Mouse (Mus musculus) forebrain, embryonic 15.5 days (tissue): Measurements from ENCODE around the gene Tnnt2. TPM values are rescaled to one million over a fixed set of nuclear protein-coding genes. Genes with fewer than 3 reads are reported as not detected.

Experiments used
- ATAC-seq: fragments of 200-750 bp; cut with Nextera tagmentation; replicated peaks from 2 replicates; pipeline ENCODE4 v1.8.0; 2017; ENCODE audit warnings: mild to moderate bottlenecking, moderate TSS enrichment, moderate library complexity
- H3K27ac ChIP-seq: fragments of 300-500 bp; sonication (generic); replicated peaks from 2 replicates; pipeline ENCODE4 v1.5.1; 2015; ENCODE audit warnings: mild to moderate bottlenecking, inconsistent platforms
- H3K27me3 ChIP-seq: fragments of 300-500 bp; sonication (generic); 2 replicates; pipeline ENCODE4 v1.6.1; 2015; ENCODE audit warnings: inconsistent platforms
- H3K36me3 ChIP-seq: fragments of 300-500 bp; sonication (generic); 2 replicates; pipeline ENCODE4 v1.6.1; 2015; ENCODE audit warnings: mild to moderate bottlenecking, inconsistent platforms
- H3K4me1 ChIP-seq: fragments of 300-500 bp; sonication (generic); 2 replicates; pipeline ENCODE4 v1.6.1; 2015; ENCODE audit warnings: inconsistent platforms
- H3K4me2 ChIP-seq: fragments of 300-500 bp; sonication (generic); replicated peaks from 2 replicates; pipeline ENCODE4 v1.6.1; 2015; ENCODE audit warnings: mild to moderate bottlenecking, inconsistent platforms
- H3K4me3 ChIP-seq: fragments of 300-500 bp; sonication (generic); 2 replicates; pipeline ENCODE4 v1.5.1; 2015; ENCODE audit warnings: mild to moderate bottlenecking, inconsistent platforms
- H3K9ac ChIP-seq: fragments of 300-500 bp; sonication (generic); replicated peaks from 2 replicates; pipeline ENCODE4 v1.6.1; 2015; ENCODE audit warnings: mild to moderate bottlenecking, inconsistent platforms
- H3K9me3 ChIP-seq: fragments of 300-500 bp; sonication (generic); 2 replicates; pipeline ENCODE4 v1.6.1; 2016; ENCODE audit warnings: inconsistent platforms
- WGBS: fragments of 180-500 bp; shearing (Covaris S2); methylation state at CpG from one replicate; pipeline ENCODE4 v1.1.7; 2015; ENCODE audit warnings: mixed read lengths; 5-methylcytosine and 5-hydroxymethylcytosine counted together
- polyA plus RNA-seq: library from polyadenylated mRNA; unstranded; fragments of >200 nt; fragmentation: Nextera tagmentation; extraction: Ambion mirVana; gene quantifications from 2 replicates; pipeline ENCODE4 v1.2.1, GENCODE M21; 2015

Gene Tnnt2
- polyA plus RNA-seq, 1 experiment from 2014 or later: 0.75 TPM

DNA sequence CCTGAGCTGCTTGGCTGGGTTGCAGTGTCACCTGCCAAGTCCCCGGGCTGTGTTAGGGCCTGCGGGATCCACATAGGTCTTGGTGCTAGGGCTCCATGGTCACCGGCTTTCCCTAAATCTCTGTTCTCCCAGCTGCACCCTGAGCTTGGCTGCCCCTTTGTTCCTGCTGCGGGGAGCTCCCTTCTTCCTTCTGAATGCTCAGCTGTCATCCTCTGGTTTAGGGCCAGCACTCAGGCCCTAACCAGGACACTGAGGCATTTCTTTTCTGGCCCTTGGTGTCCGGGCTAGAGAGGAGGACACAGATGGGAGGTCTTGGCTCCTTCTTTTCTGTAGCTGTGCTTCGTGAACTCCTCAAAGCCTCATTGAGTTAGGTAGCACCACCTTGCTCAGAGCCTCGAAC is 14.4 kb upstream of the Tnnt2 start:
- H3K9me3 ChIP-seq: no peaks in the 10 kb centered on the region
- H3K27ac ChIP-seq: no peak overlapping the region
- no peak for ATAC-seq
- 76% methylated on average over 7 of the region's 7 CpGs for WGBS
- peaks cover 37% of the 10 kb centered on the region for H3K27me3 ChIP-seq
- H3K4me3 ChIP-seq: no peak overlapping the region
- H3K9ac ChIP-seq: no peak overlapping the region
- H3K36me3 ChIP-seq: no peaks in the 10 kb centered on the region
- peaks cover 11% of the 10 kb centered on the region for H3K4me1 ChIP-seq
- H3K4me2 ChIP-seq: no peak overlapping the region

DNA sequence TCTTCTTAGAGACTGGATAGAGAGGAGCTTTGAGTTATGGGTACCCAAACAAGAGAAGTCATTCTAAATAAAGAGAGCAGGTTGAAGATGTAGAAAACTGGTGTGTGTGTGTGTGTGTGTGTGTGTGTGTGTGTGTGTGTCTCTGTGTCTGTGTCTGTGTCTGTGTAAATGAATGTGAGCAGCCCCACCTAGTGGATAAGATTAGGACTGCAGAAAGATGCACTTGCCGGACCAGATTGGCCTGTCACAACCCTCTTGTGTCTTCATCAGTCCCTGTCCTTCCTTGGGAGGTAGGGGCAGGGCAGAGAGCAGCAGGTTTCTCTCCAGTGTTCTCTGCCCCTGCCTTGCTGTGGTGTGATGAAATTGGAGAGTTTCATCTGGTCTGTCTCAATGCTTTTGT is 7.2 kb upstream of the Tnnt2 start:
- H3K4me1 ChIP-seq: no peaks in the 10 kb centered on the region
- no peak for ATAC-seq
- H3K4me3 ChIP-seq: no peak overlapping the region
- no peaks in the 10 kb centered on the region for H3K36me3 ChIP-seq
- 24% methylated on average over 1 of the region's 1 CpGs for WGBS
- H3K4me2 ChIP-seq: no peak overlapping the region
- H3K27ac ChIP-seq: no peak overlapping the region
- no peaks in the 10 kb centered on the region for H3K27me3 ChIP-seq
- no peak overlapping the region for H3K9ac ChIP-seq
- no peaks in the 10 kb centered on the region for H3K9me3 ChIP-seq

DNA sequence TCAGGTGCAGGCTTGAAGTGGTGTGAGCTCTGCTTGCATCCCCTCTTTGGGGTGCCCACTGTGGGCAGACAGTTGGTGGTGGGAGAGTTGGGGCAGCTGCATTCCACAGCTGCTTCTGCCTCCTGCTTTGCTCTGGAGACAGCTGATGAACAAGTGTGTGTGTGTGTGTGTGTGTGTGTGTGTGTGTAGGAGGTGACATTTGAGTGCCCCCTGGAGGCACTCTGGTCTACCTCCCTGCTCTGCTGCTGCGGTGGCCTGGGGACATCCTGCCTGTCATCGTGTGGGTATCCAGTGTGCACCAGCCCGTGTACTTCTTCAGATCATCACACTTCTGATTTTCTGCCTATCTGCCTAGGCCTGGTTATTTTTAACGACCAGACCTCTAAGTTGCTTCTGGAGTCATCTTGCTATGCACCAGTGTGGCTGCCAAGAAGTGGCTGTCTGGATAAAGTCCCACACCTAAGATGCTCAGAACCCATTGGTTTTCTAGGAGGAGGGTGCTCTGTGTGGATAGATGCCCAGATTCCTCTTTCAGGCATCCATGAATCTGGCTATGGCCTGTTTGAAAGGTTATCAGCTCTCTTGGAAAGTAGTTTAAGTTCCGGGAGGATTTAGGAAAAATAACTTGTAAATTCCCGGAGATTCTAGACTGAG is 1.8 kb upstream of the Tnnt2 start:
- no peak overlapping the region for H3K27ac ChIP-seq
- H3K27me3 ChIP-seq: no peaks in the 10 kb centered on the region
- H3K4me2 ChIP-seq: no peak overlapping the region
- 81% methylated on average over 6 of the region's 6 CpGs for WGBS
- no peak for ATAC-seq
- no peaks in the 10 kb centered on the region for H3K9me3 ChIP-seq
- H3K4me3 ChIP-seq: no peak overlapping the region
- no peaks in the 10 kb centered on the region for H3K36me3 ChIP-seq
- no peaks in the 10 kb centered on the region for H3K4me1 ChIP-seq
- no peak overlapping the region for H3K9ac ChIP-seq

DNA sequence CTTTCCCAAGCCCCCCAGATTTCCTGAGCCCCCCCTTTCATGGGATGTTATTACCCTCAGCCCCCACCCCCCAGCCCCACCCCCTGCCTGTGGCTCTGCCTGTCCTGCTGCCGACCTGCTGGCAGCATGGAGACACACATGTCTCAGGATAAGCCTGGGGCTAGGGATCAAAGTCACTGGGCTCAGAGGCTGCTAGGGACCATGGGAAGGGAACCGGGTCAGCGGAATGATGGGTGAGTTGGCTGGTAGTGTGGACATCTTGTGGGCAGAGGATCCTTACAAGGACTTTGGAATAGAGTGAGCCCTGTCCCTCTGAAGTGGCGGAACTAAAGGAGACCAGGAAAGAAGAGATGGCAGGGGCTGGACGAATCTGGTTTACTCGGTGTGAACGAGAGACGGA is 1.2 kb upstream of the Tnnt2 start:
- H3K36me3 ChIP-seq: no peaks in the 10 kb centered on the region
- ATAC-seq: no peak
- WGBS: 83% methylated on average over 8 of the region's 8 CpGs
- no peaks in the 10 kb centered on the region for H3K27me3 ChIP-seq
- H3K9ac ChIP-seq: no peak overlapping the region
- H3K27ac ChIP-seq: no peak overlapping the region
- H3K4me2 ChIP-seq: no peak overlapping the region
- no peaks in the 10 kb centered on the region for H3K9me3 ChIP-seq
- no peaks in the 10 kb centered on the region for H3K4me1 ChIP-seq
- no peak overlapping the region for H3K4me3 ChIP-seq

DNA sequence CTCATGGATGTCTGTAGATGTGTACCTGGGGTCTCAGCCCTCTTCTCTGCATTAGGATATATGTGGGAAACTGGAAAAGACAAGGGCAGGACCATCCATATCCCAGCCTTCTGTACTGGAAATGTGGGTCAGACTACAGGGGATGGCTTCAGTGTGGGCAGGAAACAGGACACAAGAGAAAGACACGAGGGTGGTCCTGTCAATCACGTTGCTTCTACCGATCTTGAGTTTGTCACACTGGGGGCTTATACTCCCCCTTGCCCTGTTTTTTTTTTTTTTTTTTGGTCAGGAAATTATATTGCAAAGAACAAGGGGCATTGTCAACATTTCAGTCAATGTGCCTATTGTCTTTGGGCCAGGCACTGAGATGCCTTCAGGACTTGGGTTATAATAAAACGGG is 2.5 kb downstream of the Tnnt2 start:
- ATAC-seq: no peak
- Histone ChIP-seq H3K4me1 (no peaks in the 10 kb centered on the region), H3K4me2 (no peak overlapping the region), H3K27me3 (no peaks in the 10 kb centered on the region), H3K27ac (no peak overlapping the region), H3K36me3 (no peaks in the 10 kb centered on the region), H3K4me3 (no peak overlapping the region), H3K9me3 (no peaks in the 10 kb centered on the region), H3K9ac (no peak overlapping the region)
- WGBS: 75% methylated on average over 4 of the region's 4 CpGs

DNA sequence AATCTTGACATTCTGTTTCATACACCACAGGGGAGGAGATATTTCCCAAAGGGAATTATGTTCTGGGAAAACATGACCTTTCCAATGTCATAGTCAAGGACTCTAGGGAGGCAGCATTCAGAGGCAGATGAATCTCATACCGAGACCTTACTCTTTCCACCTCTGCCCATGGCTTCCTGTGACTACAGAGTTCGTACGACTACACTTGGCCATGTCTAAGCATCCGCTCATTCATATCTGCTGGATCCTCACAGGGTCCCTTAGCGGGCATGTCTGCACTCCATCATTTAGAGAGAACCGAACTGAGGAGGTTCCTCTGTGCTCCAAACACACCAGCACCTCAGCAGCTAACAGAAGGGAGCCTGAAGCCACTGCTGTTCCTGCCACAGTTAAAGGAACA is 2.9 kb downstream of the Tnnt2 start:
- WGBS: 92% methylated on average over 6 of the region's 6 CpGs
- Histone ChIP-seq H3K4me1 (no peaks in the 10 kb centered on the region), H3K4me3 (no peak overlapping the region), H3K4me2 (no peak overlapping the region), H3K9ac (no peak overlapping the region), H3K9me3 (no peaks in the 10 kb centered on the region), H3K27me3 (no peaks in the 10 kb centered on the region), H3K27ac (no peak overlapping the region), H3K36me3 (no peaks in the 10 kb centered on the region)
- ATAC-seq: no peak

DNA sequence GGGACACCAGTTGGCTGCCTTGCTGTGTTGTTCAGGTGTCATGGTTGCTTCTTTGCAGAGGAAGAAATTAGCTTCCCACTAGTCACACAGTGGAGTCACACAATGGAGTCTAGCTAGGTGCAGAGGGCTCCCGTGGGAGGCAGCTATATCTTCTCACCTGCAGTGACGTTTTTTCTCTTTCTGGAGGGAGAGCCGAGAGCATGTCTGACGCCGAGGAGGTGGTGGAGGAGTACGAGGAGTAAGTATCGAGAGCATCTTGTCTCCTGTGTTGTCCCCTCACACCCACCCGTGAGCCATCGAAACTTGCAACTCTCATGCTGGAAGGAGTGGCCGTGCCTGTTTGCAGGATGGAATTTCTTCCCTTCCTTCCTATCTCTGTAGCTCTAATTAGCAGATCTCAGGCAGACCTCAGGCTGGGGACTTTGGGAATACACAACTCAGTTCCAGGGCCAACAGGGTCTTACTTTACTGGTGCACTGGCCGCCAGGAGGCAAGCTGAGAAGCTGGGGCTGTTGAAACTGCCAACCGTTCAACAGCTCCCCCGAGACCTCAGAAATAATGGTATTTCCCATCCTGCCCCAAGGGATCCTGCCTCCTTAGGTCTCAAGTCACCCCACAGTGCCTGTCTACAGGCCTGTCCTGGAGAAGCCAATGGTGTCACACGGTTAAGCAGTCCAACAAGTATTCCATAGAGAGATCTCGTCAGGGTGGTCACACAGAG is 4.7 kb downstream of the Tnnt2 start:
- no peak overlapping the region for H3K27ac ChIP-seq
- 75% methylated on average over 15 of the region's 15 CpGs for WGBS
- no peak for ATAC-seq
- no peaks in the 10 kb centered on the region for H3K27me3 ChIP-seq
- H3K9me3 ChIP-seq: no peaks in the 10 kb centered on the region
- H3K36me3 ChIP-seq: no peaks in the 10 kb centered on the region
- no peak overlapping the region for H3K4me2 ChIP-seq
- no peak overlapping the region for H3K4me3 ChIP-seq
- H3K4me1 ChIP-seq: no peaks in the 10 kb centered on the region
- H3K9ac ChIP-seq: no peak overlapping the region

DNA sequence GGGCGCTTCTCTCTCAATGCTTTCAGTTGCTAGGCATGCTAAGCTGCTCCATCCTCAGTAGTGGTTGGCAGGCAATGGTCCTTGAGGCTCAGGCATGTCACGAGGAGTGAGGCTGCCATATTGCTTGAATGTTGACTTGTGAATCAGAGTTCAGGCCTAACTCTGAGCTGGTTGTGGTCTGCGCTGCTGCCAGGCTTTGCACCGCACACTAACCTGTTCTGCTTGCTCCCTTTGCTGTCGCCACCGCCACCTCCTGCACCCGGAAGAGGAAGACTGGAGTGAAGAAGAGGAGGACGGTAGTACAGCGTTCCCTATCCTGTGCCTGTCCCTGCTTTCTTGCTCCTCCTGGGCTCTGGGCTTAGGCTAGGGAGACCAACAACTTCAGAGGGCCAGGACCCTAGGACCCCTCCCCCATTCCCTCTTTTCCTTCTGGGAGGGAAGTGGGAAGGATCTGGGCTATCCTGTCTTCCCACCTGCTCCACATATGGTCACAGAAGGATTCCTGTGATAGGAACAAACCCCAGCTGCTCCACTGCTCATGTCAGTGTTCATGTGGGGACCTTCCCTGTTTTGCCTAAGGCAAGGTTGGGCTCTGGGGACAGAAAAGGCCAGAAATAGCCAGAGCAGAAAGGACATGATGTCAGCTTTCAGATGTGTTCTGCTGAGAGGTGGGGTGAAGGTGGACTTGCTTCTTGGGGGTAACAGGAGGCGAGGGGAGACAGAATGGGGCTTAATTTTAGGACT is 7.5 kb downstream of the Tnnt2 start:
- Histone ChIP-seq H3K9me3 (no peaks in the 10 kb centered on the region), H3K4me2 (no peak overlapping the region), H3K4me1 (no peaks in the 10 kb centered on the region), H3K9ac (no peak overlapping the region), H3K4me3 (no peak overlapping the region), H3K27ac (no peak overlapping the region), H3K27me3 (no peaks in the 10 kb centered on the region), H3K36me3 (no peaks in the 10 kb centered on the region)
- no peak for ATAC-seq
- WGBS: 92% methylated on average over 10 of the region's 10 CpGs

DNA sequence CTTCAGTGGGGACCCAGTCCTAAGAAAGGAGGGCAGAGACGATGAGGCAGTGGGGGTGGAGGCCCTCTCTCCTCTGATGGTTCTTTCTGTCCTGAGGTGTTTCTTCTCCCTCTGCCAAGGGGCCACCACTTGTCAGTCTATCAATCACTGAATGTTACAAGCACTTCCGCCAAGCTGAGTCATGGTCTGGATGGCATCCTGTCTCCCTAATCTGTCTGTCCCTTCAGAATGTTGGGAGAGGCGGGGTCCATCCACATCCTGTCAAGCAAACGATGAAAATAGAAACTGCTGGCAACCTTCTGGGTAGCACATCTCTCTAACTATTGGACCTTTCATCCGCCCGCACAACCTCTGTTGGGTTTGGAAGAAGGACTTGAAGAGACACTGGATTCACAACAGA is 8.3 kb downstream of the Tnnt2 start:
- no peak for ATAC-seq
- Histone ChIP-seq H3K9me3 (no peaks in the 10 kb centered on the region), H3K9ac (no peak overlapping the region), H3K4me3 (no peak overlapping the region), H3K27me3 (no peaks in the 10 kb centered on the region), H3K27ac (no peak overlapping the region), H3K4me2 (no peak overlapping the region), H3K4me1 (no peaks in the 10 kb centered on the region), H3K36me3 (no peaks in the 10 kb centered on the region)
- WGBS: 88% methylated on average over 6 of the region's 6 CpGs

DNA sequence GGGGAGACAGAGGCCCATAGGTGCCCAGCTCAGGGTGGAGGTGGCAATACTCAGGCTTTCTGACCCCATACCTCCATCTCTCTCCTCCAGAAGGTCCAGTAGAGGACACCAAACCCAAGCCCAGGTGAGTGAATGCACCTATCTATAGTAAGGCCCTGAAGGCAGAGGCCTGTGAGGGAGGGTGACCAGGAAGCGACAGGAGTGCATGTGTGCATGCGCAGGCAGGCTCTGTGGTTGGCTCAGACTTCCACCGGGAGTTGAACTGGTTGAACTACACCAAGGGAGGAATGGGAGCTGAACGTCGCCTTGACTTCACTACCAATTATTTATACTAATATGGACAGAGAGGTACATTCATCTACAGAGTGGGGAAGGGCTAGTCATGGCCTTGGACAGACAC is 10.5 kb downstream of the Tnnt2 start:
- Histone ChIP-seq H3K4me1 (no peaks in the 10 kb centered on the region), H3K4me3 (no peak overlapping the region), H3K9me3 (no peaks in the 10 kb centered on the region), H3K9ac (no peak overlapping the region), H3K4me2 (no peak overlapping the region), H3K27me3 (no peaks in the 10 kb centered on the region), H3K27ac (no peak overlapping the region), H3K36me3 (no peaks in the 10 kb centered on the region)
- no peak for ATAC-seq
- WGBS: 81% methylated on average over 5 of the region's 5 CpGs

DNA sequence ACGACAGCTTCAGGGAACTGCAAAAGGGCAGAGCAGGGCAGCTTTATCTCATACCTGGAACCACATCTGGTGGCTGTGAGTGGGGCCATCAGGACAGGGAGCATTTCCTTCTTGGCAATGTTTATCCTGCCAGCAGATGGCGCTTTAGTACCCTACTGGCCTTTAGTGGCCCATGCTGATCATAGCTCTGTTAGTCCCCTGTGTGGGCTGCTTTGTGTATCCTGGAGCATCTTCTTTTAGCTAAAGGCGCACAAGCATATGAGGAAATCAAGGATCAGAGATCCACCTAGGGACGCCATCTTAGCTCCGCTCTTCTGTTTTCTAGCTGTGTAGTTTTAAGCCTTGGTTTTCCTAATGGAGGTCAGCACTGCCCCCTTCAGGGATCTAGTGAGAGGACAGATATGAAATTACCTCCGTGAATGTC is 11.0 kb downstream of the Tnnt2 start:
- 25% methylated on average over 6 of the region's 6 CpGs for WGBS
- Histone ChIP-seq H3K9me3 (no peaks in the 10 kb centered on the region), H3K4me1 (peaks cover 3% of the 10 kb centered on the region), H3K4me2 (no peak overlapping the region), H3K27ac (no peak overlapping the region), H3K27me3 (no peaks in the 10 kb centered on the region), H3K4me3 (no peak overlapping the region), H3K36me3 (no peaks in the 10 kb centered on the region), H3K9ac (no peak overlapping the region)
- ATAC-seq: no peak

DNA sequence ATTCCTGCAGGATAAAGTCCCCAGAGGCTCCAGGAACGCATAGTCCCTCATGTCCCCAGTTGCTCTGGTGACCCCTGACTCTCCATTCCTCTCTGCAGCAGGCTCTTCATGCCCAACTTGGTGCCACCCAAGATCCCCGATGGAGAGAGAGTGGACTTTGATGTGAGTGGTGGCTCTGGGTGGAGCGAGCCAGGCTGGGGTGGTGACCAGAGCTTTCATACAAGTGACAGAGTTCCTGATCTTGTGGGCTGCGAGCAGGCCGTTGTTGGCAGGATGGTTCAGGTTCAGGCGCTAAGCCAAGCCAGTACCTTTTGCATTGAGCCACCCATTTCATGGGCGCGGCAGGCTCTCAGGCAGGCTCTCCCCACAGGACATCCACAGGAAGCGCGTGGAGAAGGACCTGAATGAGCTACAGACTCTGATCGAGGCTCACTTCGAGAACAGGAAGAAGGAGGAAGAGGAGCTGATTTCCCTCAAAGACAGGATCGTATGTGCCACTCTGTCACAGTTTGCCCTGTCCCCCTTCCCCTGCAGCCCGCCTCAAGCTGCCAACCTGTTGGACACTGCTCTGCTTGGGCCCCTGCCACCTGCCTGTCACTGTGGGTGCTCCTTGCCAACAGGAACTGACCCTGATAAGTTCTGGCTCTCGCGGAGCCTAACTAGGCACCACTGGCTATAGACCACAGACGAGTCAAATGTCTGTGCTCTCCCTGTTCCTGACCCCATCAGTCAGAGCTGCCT is 11.6 kb downstream of the Tnnt2 start:
- Histone ChIP-seq H3K4me1 (peaks cover 8% of the 10 kb centered on the region), H3K9me3 (no peaks in the 10 kb centered on the region), H3K27ac (no peak overlapping the region), H3K36me3 (no peaks in the 10 kb centered on the region), H3K27me3 (no peaks in the 10 kb centered on the region), H3K4me3 (no peak overlapping the region), H3K9ac (no peak overlapping the region), H3K4me2 (no peak overlapping the region)
- no peak for ATAC-seq
- 84% methylated on average over 17 of the region's 17 CpGs for WGBS
